Mouse (Mus musculus): ENCODE data around the gene Npb.
A peak's percentile ranks its signal among the peaks of the same experiment; 100 is the strongest.
"Not testable (repeated sequence)": the region's sequence is repeated elsewhere in the genome, so short reads cannot be mapped to it uniquely, and the experiment has no call there.

The Npb gene

DNA sequence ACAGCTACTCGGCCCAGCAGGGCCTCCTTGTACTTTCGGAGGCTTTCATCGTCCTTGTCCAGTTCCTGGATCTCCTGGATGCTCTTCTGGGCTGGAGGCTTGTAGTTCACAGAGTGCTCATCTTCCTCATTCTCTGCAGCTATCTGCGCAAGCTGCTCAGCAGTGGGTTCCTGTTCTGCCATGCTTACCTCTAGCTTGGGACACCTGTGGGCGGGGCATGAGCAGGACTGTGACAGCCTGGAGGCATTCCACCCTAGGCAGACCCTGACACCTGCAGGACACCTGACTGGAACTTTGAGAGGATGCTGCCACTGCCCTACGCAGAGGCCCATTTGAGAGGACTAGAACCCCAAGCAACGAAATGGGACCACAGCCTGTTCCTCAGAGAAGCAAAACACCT is 28.1 kb upstream of the Npb start:
- peak; percentile 20 to 25 for DNase-seq

DNA sequence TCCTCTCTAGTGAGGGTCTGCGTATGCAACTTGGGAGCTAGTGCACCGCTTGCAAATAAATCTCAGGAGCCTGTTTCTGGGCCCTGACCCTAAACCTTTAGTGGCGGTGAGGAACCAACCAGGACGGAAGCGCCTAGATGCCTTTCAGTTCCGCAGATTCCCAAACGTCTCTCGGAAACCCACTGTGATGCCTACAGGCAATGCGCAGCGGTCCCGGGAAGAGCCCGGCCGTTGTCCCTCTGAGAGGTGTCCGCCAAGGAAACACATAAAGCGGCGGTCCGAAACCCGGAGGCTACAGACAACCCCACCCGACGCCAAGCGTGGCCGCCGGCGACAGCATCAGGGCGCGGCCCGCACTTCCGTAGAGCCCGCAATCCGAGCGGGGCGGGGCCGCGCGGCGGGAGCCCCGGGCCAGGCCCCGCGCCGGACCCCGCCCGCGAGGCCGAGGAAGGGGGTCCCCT is 27.4 kb upstream of the Npb start:
- DNase-seq, result peak; percentile 45 to 46

DNA sequence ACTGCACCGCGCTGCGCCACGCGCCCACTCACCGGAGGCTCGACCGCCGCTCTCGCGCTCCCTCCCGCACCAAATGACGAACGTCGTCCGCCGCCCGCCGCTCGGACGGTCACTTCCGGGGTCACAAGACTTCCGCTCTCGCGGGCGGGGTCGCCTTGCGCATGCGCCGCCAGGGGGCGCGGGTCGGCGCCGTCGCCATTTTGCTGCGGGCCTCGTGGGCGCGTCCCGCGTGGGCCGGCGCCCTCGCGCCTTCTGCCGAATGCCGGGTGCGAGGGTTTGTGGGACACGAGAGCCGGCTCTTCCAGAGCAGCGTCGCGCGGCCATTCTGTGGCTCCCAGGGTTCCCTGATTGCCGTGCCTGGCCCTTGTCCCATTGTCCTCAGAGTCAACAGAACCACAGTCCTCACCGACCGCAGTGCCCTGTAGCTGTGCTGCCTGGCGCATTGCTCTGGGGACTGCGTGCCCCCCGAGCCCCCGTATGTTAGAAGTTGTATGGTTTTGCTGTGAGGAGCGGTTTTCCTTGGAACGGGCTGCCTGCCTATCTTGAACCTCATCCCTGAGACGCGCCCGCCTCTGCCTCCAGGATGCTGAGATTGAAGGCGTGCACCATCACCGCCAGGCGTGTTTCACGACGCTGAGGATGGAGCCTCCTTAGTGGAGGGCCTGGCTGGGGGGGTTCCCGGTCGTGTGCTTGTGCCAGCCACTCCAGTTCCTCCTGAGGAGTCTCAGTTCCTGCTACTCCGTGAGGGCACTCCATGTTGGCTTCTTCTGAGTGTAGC is 26.6 kb upstream of the Npb start, which contains the start of gene Arhgdia:
Gene Arhgdia (minus strand): TSS at position 135 of the 778 bp plus-strand sequence.
- DNase-seq, result peak; percentile 85 to 91

DNA sequence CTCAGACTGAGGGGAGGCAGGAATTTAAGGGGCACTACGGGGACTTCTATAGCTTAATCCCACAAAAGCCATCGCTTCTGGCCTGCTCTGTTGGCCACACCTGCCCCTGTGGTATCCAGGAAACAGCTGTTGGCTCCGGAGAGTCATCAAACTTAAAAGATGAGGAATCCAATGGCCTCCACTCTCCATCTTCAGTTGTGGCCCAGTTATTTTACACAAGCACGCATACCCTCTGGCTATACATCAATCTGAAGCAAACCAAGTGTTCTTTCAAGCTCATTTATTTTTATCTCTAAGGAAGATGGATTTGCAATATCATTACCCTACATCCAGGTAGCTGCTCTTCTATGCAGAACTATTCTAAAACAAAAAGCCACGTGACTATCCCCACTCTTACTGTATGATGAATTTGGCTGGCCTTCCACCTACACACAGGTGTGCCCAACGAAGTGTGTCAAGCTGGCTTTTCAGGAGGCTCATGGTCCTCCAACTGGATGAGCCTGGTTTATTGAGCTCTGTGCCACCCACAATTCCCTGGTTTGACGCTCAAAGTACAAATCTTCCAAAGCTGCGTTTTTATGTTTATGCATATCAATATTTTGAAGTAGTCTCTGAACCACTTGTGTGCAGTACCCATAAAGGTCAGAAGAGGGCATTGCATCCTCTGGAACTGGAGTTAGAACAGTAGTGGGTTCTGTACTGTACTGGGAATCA is 25.9 kb upstream of the Npb start:
- peak in 1 of 2 experiments; percentile 45 for DNase-seq

DNA sequence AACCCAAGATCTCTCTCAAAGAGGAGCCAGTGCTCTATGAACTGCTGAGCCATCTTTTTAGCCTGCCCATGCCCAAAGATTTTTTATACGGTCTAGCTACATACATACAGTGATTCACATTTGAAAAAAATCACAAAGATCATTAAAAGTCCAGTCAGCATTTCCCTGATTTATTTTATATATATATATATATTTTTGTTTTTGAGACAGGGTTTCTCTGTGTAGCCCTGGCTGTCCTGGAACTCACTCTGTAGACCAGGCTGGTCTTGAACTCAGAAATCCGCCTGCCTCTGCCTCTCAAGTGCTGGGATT is 25.3 kb upstream of the Npb start:
- not testable (repeated sequence) for DNase-seq

DNA sequence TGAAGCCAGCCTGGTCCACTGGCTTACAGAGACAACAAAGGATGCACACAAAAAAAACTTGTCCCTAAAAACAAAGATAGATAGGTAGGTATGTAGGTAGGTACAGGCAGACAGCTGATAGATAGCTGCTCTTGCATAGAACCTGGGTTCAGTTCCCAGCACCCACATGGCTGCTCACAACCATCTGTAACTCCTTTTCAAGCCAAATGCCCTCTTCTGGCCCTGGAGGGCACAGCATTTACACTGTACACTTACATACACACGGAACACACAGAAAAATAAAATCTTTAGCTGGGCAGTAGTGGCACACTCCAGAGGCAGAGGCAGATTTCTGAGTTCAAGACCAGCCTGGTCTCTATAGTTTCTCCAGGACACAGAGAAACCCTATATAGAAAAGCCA is 24.3 kb upstream of the Npb start:
- no peak for DNase-seq

DNA sequence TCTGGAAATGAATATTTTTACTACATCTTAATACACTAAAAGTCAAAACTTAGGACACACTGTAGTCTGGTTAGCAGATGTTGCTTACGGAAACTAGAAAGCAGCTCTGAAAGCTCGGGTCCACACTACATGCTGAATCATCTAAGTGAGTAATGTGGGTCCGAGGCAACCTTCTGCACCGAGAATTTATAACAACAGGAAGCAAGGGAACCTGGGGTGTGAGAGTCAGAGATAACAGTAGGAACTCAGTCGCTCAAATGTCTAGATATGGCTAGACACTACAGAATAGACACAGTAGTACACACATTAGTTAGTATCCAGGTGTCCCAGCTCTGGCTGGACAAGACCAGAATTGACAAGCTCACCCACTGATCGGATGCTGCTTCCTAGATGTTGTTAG is 19.7 kb upstream of the Npb start:
- no peak for DNase-seq

DNA sequence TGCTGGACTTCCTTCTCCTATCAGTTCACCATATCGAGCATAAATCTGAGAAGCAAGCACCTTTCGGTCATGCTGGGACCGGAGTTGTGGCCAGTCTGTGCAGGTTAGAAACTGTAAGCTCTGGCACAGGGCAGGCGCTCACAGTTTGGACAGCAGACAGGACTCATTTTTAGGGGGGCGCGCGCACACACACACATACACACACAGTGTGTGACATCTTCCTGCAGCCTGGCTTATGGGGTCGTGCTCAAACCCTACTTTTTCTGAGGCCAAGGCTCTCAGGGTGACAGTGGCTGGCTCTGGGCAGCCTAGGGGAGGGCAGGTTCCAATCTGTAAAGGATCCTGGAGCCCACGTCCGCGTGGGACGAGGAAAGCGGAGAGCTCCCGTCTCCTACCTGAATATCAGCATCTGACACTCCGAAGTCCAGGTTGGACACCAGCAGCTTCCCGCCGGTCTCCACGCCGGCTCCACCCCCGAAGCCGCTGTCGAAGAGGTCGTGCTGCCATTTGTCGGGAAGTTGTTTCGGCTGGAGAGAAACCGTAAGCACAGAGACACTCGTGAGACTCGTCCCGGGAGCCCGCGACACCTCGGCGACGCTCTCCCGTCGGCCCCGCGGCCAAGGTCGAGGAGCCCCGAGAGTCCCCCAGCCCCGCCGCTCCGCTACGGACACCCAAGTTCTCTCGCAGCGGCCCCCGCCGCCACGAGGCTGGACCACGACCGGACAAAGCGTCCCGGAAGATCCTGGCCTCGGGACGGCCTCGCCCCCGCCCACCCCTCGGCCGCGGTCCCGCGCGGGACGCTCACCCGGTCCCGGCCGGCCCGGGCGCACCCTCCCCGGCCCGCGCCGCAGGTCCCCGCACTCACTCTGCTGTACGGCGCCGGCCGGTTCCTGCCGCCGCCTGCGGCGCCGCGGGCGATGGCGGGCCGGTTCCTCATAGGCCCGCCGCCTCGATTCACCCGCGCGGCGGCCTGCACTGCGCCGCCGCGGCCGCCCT is 10.7 kb upstream of the Npb start:
- peak in 1 of 2 experiments; percentile 27 for DNase-seq

DNA sequence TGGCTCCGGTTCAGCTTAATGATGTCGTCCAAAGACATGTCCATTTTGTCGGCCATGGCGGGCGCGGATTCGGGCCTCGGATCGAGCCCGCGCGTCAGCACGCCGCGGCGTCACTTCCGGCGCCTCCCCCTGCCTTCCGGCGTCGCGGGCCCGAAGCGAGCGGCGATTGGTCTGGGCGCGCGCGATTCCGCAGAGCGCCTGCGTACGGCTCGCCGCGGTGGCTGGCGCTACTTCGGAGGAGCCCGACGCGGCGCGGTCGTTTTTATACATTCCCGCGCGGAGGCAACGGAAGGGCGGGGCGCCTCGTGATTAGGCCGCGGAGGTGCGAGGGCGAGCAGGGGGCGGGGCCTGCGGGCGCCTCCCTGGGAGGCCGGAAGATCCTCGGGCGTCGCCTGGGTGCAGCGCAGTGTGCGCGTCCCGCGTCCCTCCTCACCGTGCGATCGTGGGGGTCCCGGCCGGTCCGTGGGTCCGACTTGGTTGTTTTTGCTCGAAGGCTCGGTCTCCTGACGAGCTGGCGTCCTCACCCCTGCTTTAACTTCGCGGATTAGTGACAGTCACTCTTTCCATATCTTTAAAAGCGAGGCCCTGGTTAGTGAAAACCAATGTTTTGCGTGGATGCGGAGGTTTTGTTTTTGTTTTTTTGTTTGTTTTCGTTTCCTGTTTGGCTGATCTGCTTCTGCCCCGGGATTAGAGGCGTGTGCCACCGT is 9.8 kb upstream of the Npb start, which contains the start of the genes Alyref and Anapc11:
Gene Alyref (minus strand): TSS at position 83 of the 707 bp plus-strand sequence.
Gene Anapc11 (plus strand): TSS at position 139 of the 707 bp plus-strand sequence.
- peak; percentile 89 to 93 for DNase-seq

DNA sequence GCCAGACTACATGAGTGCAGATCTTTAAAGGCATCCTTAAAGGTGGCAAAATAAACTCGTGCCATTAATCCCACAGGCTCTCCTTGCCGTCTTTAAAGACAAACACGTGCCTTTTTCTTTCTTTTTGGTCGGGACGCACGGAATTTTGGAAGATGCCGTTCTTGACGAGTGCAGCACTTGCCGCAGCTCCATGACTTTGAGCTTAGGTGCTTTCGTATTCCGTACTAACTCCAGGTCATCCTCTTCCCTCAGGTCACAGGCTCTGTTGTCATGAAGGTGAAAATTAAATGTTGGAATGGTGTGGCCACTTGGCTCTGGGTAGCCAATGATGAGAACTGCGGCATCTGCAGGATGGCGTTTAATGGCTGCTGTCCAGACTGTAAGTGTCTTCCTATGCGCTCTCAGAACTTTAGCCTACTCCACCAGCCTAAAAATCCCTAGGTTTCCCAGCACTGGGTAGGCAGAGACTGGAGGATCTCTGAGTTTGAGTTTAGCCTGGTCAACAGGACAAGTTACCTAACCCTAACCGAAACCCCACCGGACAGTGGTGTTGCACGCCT is 9.2 kb upstream of the Npb start:
- no peak for DNase-seq

DNA sequence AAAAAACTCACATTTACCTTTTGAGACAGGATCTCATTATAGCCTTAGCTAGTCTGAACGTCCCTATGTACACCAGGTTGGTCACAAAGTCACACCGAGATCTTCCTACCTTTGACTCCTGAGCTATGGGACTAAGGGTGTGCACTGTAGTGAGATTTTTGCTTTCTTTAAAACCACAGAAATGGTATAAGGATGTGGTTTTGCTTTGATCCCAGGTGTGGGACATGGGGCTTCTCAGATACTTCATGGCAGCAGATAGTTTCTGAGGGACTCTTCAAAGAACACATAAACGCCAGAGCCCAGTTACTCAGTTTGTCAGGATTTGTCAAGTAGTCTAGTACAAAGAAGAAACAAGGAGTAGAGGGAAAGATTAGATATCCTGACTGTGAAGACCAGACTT is 7.6 kb upstream of the Npb start:
- no peak for DNase-seq

DNA sequence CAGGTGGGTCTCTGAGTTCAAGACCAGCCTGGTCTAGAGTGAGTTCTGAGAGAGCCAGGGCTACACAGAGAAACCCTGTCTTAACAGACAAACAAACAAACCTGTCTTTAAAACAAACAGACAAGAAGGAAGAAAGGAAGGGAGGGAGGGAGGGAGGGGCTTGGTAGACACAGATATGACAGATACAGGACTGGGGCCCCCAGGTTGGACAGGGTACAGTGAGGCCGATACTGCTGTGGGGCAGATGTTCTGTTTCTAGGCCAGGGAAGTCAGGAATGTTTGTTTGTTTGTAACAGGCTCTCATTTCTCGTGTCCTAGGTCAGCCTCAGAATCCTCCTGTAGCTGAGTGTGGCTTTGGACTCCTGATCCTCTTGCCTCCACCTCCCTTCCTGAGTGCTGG is 4.7 kb upstream of the Npb start:
- no peak for DNase-seq

DNA sequence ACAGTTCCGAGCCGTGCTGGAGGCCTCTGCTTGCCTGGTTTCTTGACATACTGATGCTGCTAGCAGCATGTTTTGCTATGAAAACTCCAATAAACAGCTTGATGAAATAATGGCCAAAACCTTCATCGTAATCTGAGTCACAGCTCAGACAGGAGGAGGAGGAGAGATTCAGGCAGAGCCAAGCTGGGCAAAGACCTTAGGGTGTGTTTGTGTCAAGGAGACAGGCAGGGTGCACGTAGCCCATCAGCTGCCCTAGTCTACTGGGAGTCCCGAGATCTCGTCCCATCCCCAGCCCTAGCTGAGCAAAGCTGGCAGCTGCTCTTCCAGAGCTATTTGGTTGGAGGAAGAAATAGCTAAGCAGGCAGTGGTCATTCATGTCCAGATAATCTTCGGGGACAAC is 2.6 kb upstream of the Npb start:
- DNase-seq, result no peak

DNA sequence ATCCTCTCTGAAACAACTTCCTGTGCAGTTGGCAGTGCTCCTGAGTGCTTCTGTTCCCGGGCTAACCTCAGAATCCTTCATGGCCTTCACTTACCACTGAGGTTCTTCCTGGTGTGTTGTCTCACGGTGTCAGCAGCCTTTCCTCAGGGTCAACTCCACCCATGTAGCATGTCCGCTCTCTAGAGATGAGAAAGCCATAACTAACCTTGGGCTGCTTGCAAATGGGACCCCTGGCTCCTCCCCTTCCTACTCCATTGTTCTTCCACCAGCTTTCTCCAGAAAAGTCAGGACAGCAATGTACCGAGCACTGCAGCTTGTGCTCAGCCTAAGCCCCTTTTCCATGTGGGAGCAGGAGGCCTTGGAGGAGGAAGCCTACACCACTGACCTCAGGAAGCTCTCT is 1.5 kb upstream of the Npb start:
- no peak for DNase-seq

DNA sequence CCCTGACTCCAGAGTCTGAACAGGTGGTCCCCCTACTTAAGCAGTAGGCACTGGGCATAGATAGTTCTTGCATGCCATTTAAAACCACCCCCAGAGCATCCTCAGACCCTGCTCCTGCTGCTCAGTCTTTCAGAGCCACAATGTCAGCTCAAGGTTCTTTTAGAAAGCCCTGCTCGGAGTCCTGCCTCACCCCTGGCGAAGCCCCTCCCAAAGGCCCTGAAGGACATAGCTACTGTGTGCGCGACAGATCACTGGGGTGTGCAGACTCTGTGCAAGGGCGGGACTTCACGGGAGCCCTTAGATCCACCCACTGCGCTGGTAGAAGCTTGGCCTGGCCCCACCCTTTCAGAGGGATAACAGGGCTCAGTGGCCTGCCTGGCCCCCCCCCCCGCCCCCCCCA is 973 bp downstream of the Npb start:
- DNase-seq, result no peak

DNA sequence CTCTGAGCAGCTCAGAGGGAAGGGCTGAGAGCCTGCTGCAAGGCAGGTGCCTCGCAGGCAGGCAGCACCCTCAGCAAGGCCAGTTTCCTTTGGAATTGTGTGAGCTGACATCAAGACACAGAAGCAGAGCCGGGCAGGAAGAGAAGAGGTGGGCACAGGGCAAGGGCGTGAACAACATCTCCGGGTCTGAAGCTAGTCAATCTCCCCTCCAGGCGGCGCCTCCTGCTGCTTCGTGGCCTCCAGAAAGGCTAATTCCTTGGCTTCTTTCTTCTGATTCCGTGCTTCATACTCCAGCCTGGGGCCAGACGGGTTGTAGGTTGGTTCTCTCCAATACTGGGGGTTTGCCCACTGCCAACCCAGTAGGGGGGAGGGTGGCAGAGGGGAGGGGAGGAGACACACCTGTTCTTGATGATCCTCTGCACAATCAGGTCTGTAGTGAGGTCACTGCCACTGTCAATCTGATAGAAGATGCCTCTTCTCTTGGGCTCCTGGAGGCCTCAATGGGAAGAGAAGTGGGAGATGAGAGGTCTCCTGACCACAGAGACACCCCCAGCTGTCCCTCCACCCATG is 2.3 kb downstream of the Npb start:
- DNase-seq, result no peak

DNA sequence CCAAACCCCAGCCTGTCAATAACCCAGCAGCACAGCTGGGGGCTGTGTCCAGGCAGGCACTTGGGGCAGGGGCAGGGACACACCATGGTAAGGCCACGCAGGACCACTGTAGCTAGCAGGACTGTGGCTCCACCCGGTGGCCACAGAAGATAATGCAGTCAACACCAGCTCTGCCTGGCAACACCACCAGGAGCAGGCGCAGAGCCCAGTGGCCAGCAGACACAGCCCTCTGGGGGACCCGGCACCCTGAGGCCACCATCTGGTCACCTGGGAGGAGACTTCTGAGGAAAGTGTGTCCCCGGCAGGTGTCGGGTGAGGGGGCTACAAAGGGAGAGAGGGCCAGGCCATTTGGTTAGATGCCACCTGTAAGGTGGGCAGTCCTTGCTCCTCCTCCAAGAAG is 4.5 kb downstream of the Npb start:
- DNase-seq, result peak; percentile 95 to 96

DNA sequence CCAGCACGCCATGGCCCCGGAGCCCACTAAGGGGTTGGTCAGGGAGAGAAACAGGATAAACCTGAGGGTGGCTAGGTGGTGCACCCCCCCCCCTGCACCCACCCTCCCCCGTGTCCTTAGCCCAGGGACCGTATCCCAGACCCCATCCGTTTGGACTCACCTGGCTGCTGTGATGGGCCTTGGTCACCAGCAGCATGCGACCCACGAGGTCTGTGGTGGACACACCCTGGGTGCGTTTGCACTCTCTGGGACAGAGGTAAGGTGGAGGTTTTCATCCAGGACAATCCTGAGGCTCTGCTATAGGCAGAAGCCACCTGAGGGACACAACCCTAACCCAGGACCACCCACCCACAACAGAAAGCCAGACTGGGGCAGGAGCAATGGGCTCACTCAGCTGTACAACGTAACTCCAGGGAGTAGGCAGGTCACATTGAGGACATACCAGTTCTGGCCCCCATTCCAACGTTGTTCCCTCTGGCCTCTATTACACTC is 5.2 kb downstream of the Npb start:
- peak in 1 of 2 experiments; percentile 19 for DNase-seq

DNA sequence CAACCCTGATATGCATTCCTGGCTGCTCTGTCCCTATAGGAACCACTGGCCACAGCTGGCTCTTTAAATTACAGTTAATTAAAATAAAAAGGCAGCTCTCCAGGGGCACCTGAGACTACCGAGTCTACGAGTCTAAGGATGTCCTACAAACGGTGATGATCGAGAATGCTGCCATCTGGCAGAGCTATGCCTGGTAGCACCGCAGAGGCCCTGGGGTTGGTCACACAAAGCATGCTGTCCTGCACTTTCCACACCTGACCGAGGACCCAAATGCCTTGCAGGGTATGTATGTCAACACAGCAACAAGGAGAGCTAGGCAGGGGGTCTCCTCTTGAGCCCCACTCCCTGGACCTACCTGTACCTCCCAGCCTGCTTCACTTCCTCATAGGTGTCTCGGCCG is 5.7 kb downstream of the Npb start:
- peak in 1 of 2 experiments; percentile 31 for DNase-seq

DNA sequence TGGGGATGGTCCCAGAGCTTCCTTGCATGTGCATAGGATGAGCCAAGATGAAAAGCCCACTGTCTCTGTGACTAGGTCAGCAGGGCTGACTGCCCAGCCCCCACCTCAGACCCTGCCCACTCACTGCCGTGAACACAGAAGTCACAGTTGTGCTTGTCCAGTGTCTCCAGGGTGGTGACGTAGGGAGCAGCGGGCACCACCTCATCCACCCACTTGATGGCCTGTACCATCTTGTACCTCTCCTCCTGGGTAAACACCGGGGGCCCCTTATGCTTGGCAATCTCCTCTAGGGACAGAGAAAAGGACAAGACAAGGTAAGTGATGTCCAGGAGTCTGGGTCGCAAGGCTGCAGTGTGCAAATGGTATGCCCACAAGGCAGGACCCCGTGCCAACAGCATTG is 6.9 kb downstream of the Npb start:
- no peak for DNase-seq

DNA sequence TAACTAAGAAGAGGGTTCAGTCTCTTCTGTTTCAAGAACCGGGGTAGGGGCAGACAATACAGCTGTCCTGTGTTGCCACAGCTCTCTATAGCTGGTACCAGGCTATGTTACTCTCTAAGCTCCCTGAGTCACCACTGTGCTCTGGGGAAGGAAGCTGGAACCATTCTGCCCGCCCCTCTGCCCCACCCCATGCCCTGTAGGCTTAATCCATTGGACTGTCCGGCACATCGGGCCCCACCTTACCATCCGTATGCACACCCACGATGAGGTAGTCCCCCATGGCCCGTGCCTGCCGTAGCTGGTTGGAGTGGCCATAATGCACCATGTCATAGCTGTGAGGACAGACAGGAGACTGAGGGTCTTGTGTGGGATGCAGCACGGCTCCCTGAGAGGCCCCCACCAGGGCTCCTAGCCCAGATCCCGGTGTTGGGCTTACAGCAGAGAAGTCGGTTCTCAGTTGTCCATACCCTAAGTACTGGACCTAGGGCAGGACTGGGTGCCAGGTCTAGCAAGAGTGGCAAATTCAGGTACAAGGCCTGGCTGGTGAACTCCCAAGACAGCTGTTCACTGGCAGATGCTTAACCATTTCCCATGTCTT is 7.4 kb downstream of the Npb start:
- peak in 1 of 2 experiments; percentile 20 for DNase-seq

All from cerebellum, postnatal 36 days (tissue).